Mouse (Mus musculus) limb, embryonic 14.5 days (tissue): ENCODE results near the gene Magoh. TPM values are rescaled to one million over a fixed set of nuclear protein-coding genes. Genes with fewer than 3 reads are reported as not detected.

Experiments
- ATAC-seq: fragments of 200-750 bp; cut with Nextera tagmentation; 2 replicates; pipeline ENCODE4 v1.8.0; 2017; ENCODE audit warnings: low read depth, moderate number of reproducible peaks, moderate TSS enrichment; ENCODE audit not compliant: low FRiP score
- DNase-seq: peaks from one replicate; pipeline ENCODE4 v3.0.0-alpha.2; 2015; ENCODE audit warnings: low spot score
- H3K27ac ChIP-seq: fragments of 300-500 bp; sonication (generic); replicated peaks from 2 replicates; pipeline ENCODE4 v1.5.1; 2014; ENCODE audit warnings: low read depth, mild to moderate bottlenecking, low read length, moderate library complexity, mixed read lengths
- H3K27me3 ChIP-seq: fragments of 300-500 bp; sonication (generic); 2 replicates; pipeline ENCODE4 v1.6.1; 2014; ENCODE audit warnings: low read length, mixed read lengths; ENCODE audit not compliant: control insufficient read depth, insufficient read depth
- H3K36me3 ChIP-seq: fragments of 300-500 bp; sonication (generic); 2 replicates; pipeline ENCODE4 v1.6.1; 2014; ENCODE audit warnings: mild to moderate bottlenecking, low read length, moderate library complexity, mixed read lengths; ENCODE audit not compliant: control insufficient read depth, insufficient read depth
- H3K4me1 ChIP-seq: fragments of 300-500 bp; sonication (generic); 2 replicates; pipeline ENCODE4 v1.6.1; 2014; ENCODE audit warnings: antibody characterized with exemption, low read length, mixed read lengths; ENCODE audit not compliant: control insufficient read depth, insufficient read depth
- H3K4me2 ChIP-seq: fragments of 300-500 bp; sonication (generic); replicated peaks from 2 replicates; pipeline ENCODE4 v1.6.1; 2014; ENCODE audit warnings: low read depth, mild to moderate bottlenecking, low read length, moderate library complexity; ENCODE audit not compliant: severe bottlenecking
- H3K4me3 ChIP-seq: fragments of 300-500 bp; sonication (generic); replicated peaks from 2 replicates; pipeline ENCODE4 v1.5.1; 2014; ENCODE audit warnings: low read length
- H3K9ac ChIP-seq: fragments of 300-500 bp; sonication (generic); 2 replicates; pipeline ENCODE4 v1.6.1; 2014; ENCODE audit warnings: mild to moderate bottlenecking, low read depth, low read length, moderate library complexity; ENCODE audit not compliant: severe bottlenecking
- H3K9me3 ChIP-seq: fragments of 300-500 bp; sonication (generic); 2 replicates; pipeline ENCODE4 v1.6.1; 2016; ENCODE audit warnings: low read length; ENCODE audit not compliant: control insufficient read depth
- POLR2A ChIP-seq: fragments of 200-500 bp; IDR thresholded peaks from 2 replicates; pipeline ENCODE4 v1.8.0; 2012; ENCODE audit warnings: inconsistent platforms, mild to moderate bottlenecking, moderate library complexity, borderline replicate concordance; ENCODE audit not compliant: insufficient read depth, insufficient read length; ENCODE audit errors: extremely low read depth
- WGBS: fragments of 180-500 bp; shearing (Covaris S2); extraction: QIAGEN DNeasy Blood & Tissue Kit; methylation state at CpG from one replicate; pipeline ENCODE4 v1.1.7; 2014; 5-methylcytosine and 5-hydroxymethylcytosine counted together
- polyA plus RNA-seq, 2 experiments: library from polyadenylated mRNA; depleted of rRNA in 1 of 2; stranded (reverse) in 1 of 2; unstranded in 1 of 2; fragments of >200 nt; fragmentation: Nextera tagmentation in 1 of 2; extraction: Ambion mirVana in 1 of 2; gene quantifications; 2 replicates each; pipeline versions ENCODE4 v1.2.1 to v1.2.3; 2012 to 2014

Gene Magoh
- polyA plus RNA-seq, 2 experiments, result 199 to 252 TPM

DNA sequence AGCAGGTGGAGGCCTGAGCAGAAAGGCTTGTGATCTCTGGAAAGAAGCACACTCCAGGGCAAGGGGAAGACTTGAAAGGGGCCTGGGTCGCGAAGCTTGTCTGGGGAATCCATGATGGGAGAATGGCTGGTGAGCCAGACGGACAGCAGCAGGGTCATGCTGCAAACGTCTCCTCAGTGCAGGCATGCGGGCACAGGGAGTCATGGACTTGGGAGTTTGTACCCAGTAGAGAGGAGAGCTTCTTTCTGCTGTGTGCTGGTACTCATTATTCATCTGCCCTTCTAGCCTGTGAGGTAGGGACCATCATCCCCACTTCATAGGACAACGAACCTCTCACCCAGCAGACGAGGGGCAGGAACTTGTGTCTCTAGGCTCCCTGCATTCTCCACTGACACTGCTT is 25.7 kb upstream of the Magoh start:
- WGBS, result 86% methylated on average over 6 of the region's 7 CpGs
- H3K27me3 ChIP-seq, result no peaks in the 10 kb centered on the region
- H3K4me1 ChIP-seq, result no peaks in the 10 kb centered on the region
- H3K9me3 ChIP-seq, result no peaks in the 10 kb centered on the region
- ATAC-seq, result no peak
- no peak for DNase-seq
- H3K36me3 ChIP-seq, result no peaks in the 10 kb centered on the region
- no peak overlapping the region for H3K4me3 ChIP-seq
- H3K27ac ChIP-seq, result no peak overlapping the region
- no peak overlapping the region for H3K4me2 ChIP-seq
- TF ChIP-seq POLR2A, result no peak
- no peak overlapping the region for H3K9ac ChIP-seq

DNA sequence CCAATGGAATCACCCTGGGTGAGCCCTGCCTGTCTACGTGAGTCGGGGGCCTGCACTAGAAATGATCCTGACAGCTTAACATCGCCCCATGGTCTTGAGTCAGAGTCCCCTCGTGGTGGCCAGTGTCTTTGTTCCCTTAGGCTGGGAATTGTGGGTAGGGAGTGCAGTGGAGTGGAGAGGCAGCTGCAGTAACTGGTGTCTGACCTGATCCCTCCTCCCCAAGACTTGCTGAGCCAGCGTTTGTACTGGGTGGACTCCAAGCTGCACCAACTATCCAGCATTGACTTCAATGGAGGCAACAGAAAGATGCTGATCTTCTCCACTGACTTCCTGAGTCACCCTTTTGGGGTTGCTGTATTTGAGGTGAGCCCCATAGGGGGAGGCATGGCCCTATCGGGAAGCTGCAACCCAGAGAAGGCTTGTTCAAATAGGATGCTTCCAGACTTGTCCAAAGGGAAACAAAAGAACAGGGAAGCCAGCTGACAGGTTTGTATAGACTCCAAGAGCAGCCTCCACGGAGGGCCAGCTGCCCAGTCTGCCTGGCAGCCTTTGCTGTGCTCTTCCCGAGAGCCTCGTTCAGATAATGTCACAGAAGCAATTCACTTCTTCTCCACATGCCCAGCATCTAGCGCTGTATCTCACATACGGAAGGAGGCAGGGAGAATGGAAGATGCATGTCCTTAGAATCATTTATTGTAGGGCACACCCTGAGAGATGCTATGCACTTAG is 22.4 kb upstream of the Magoh start:
- no peaks in the 10 kb centered on the region for H3K36me3 ChIP-seq
- no peak overlapping the region for H3K4me2 ChIP-seq
- no peak for TF ChIP-seq POLR2A
- no peaks in the 10 kb centered on the region for H3K4me1 ChIP-seq
- no peaks in the 10 kb centered on the region for H3K27me3 ChIP-seq
- no peak overlapping the region for H3K27ac ChIP-seq
- no peaks in the 10 kb centered on the region for H3K9me3 ChIP-seq
- WGBS, result 85% methylated on average over 11 of the region's 11 CpGs
- H3K9ac ChIP-seq, result no peak overlapping the region
- DNase-seq, result no peak
- ATAC-seq, result no peak
- no peak overlapping the region for H3K4me3 ChIP-seq

DNA sequence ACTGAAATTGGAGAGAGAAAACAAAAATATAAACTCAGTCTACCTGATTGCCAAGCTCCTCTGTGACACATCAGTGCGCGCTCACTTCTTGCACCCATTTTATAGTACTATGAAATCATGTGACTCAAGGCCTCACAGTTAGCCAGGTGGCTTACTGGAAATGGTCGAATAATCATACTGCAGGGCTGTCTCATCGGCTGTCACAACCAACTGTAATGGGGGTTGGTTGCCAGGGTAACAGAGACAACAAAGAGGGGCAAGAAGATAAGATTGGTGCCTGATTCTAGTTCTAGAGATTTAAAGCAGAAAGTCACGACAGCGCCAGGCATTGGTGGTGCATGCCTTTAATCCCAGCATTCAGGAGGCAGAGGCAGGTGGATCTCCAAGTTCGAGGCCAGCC is 20.6 kb upstream of the Magoh start:
- H3K4me2 ChIP-seq, result no peak overlapping the region
- WGBS, result 95% methylated on average over 7 of the region's 7 CpGs
- no peak for ATAC-seq
- H3K9me3 ChIP-seq, result no peaks in the 10 kb centered on the region
- H3K36me3 ChIP-seq, result no peaks in the 10 kb centered on the region
- no peak for DNase-seq
- H3K4me3 ChIP-seq, result no peak overlapping the region
- no peak overlapping the region for H3K27ac ChIP-seq
- TF ChIP-seq POLR2A, result no peak
- H3K4me1 ChIP-seq, result no peaks in the 10 kb centered on the region
- H3K27me3 ChIP-seq, result no peaks in the 10 kb centered on the region
- H3K9ac ChIP-seq, result no peak overlapping the region

DNA sequence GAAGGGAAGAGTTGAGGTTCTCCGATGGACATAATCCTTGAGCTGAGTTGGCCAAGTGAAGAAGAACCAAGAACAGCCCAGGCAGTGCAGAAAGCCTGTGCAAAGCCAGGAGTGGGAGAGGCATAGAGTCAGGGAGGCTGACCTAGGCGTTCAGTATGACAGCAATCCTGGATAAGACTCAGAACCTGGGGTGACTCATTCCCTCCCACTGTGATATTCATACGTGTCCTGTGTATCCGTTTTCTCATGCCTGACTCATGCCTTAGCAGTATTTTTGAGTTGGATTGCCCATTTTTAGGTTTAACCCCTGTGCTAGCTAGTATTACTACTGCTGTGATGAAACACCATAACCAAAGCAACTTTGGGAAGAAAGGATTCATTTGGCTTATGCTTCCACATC is 14.7 kb upstream of the Magoh start:
- Histone ChIP-seq H3K9me3 (no peaks in the 10 kb centered on the region), H3K4me1 (no peaks in the 10 kb centered on the region), H3K9ac (no peak overlapping the region), H3K36me3 (no peaks in the 10 kb centered on the region; the same call in 1 of the 2 replicates), H3K4me2 (no peak overlapping the region), H3K4me3 (no peak overlapping the region), H3K27me3 (no peaks in the 10 kb centered on the region), H3K27ac (no peak overlapping the region)
- no peak for TF ChIP-seq POLR2A
- DNase-seq (no peak), ATAC-seq (no peak)
- WGBS, result 89% methylated on average over 4 of the region's 4 CpGs

DNA sequence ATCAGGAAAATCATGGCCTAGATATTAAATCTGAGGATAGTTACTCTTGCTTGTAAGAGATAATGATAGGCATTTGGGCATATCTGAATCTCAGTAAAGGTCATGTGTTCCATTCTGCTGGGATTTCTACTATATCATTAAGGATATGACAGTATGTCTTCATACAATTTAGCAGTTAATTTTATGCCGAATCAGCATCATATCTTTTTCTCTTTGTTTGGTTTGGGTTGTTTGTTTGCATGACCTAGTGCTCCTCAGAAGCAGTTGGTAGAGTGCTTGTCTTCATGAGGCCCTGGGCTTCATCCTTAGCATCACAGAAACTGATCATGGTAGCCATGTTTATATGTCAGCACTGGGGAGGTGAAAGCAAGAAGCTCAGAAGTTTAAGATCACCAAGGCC is 2.1 kb downstream of the Magoh start:
- no peaks in the 10 kb centered on the region for H3K9me3 ChIP-seq
- ATAC-seq, result no peak
- no peak for TF ChIP-seq POLR2A
- no peak overlapping the region for H3K27ac ChIP-seq
- no peak overlapping the region for H3K9ac ChIP-seq
- H3K4me2 ChIP-seq, result no peak overlapping the region
- H3K36me3 ChIP-seq, result peaks cover 55% of the 10 kb centered on the region
- peaks cover 10% of the 10 kb centered on the region for H3K4me1 ChIP-seq
- no peak overlapping the region for H3K4me3 ChIP-seq
- no peaks in the 10 kb centered on the region for H3K27me3 ChIP-seq
- no peak for DNase-seq
- 95% methylated on average over 1 of the region's 1 CpGs for WGBS
